Mouse (Mus musculus) MEL (cell line): ENCODE measurements around the gene Nup62. TPM values are rescaled to one million over a fixed set of nuclear protein-coding genes. Genes with fewer than 3 reads are reported as not detected.

Experiments used
- DNase-seq: peaks from one replicate; pipeline ENCODE4 v3.0.0; 2011; ENCODE audit warnings: low read depth, low spot score
- H3K27ac ChIP-seq: 2 replicates; pipeline ENCODE4 v1.5.1; 2012; ENCODE audit warnings: low read depth, mild to moderate bottlenecking, control low read depth, low read length, moderate library complexity; ENCODE audit not compliant: control insufficient read depth
- H3K27me3 ChIP-seq, 2 experiments: fragments of 150-350 bp in 1 of 2; sonication (generic) in 1 of 2; 2 replicates each; pipeline ENCODE4 v1.6.1; 2012; ENCODE audit warnings: low read length in 2 of 2, mild to moderate bottlenecking in 2 of 2, improper control_type of control experiment in 1 of 2, moderate library complexity in 1 of 2; ENCODE audit not compliant: insufficient read depth in 2 of 2, control insufficient read depth in 1 of 2
- H3K36me3 ChIP-seq, 2 experiments: 2 replicates each; pipeline ENCODE4 v1.6.1; 2012 to 2014; ENCODE audit warnings: low read length in 2 of 2, improper control_type of control experiment in 1 of 2, inconsistent platforms in 1 of 2, mild to moderate bottlenecking in 1 of 2; ENCODE audit not compliant: insufficient read depth in 2 of 2, control insufficient read depth in 1 of 2
- H3K4me1 ChIP-seq, 2 experiments: fragments of 150-350 bp in 1 of 2; sonication (generic) in 1 of 2; 2 replicates each; pipeline ENCODE4 v1.6.1; 2012; ENCODE audit warnings: low read length in 2 of 2, improper control_type of control experiment in 1 of 2, mild to moderate bottlenecking in 1 of 2; ENCODE audit not compliant: insufficient read depth in 2 of 2, control insufficient read depth in 1 of 2
- H3K4me3 ChIP-seq, 2 experiments: fragments of 150-350 bp in 1 of 2; sonication (generic) in 1 of 2; 2 replicates each; pipeline ENCODE4 v1.5.1; 2012; ENCODE audit warnings: low read depth in 2 of 2, low read length in 2 of 2, mild to moderate bottlenecking in 2 of 2, moderate library complexity in 2 of 2, control low read depth in 1 of 2, improper control_type of control experiment in 1 of 2; ENCODE audit not compliant: control insufficient read depth in 1 of 2, insufficient read depth in 1 of 2
- H3K79me2 ChIP-seq: 2 replicates; pipeline ENCODE4 v1.6.1; 2012; ENCODE audit warnings: mild to moderate bottlenecking, low read length, moderate library complexity; ENCODE audit not compliant: control insufficient read depth, poor library complexity, insufficient read depth
- H3K9ac ChIP-seq: 2 replicates; pipeline ENCODE4 v1.6.1; 2012; ENCODE audit warnings: low read depth, mild to moderate bottlenecking, control low read depth, low read length, moderate library complexity; ENCODE audit not compliant: control insufficient read depth, poor library complexity, severe bottlenecking
- H3K9me3 ChIP-seq: fragments of 150-350 bp; sonication (generic); replicated peaks from 2 replicates; pipeline ENCODE4 v1.6.1; 2012; ENCODE audit warnings: mild to moderate bottlenecking, low read length, improper control_type of control experiment, moderate library complexity; ENCODE audit not compliant: insufficient read depth
- CHD2 ChIP-seq: IDR thresholded peaks from 2 replicates; pipeline ENCODE4 v1.6.1; 2011; ENCODE audit warnings: low read length, improper control_type of control experiment
- CTCF ChIP-seq, 3 experiments: IDR thresholded peaks in 2 of 3; conservative IDR thresholded peaks in 1 of 3; 2 replicates each; pipeline ENCODE4 v1.5.1; 2011 to 2012; ENCODE audit warnings: low read length in 3 of 3, low read depth in 2 of 3, mild to moderate bottlenecking in 2 of 3, improper control_type of control experiment in 1 of 3, inconsistent platforms in 1 of 3, mixed read lengths in 1 of 3, moderate library complexity in 1 of 3; ENCODE audit not compliant: control insufficient read depth in 1 of 3, insufficient read depth in 1 of 3, poor library complexity in 1 of 3, severe bottlenecking in 1 of 3
- ELF1 ChIP-seq: IDR thresholded peaks from 2 replicates; pipeline ENCODE4 v1.6.1; 2014; ENCODE audit warnings: low read depth, mild to moderate bottlenecking, inconsistent platforms, low read length, improper control_type of control experiment, moderate library complexity
- EP300 ChIP-seq, 2 experiments: IDR thresholded peaks; 2 replicates each; pipeline ENCODE4 v1.6.1; 2011; ENCODE audit warnings: improper control_type of control experiment in 2 of 2, low read length in 2 of 2, low read depth in 1 of 2, mild to moderate bottlenecking in 1 of 2
- ETS1 ChIP-seq: IDR thresholded peaks from 2 replicates; pipeline ENCODE4 v1.6.1; 2012; ENCODE audit warnings: low read depth, mild to moderate bottlenecking, inconsistent platforms, low read length, improper control_type of control experiment, moderate library complexity
- GATA1 ChIP-seq: IDR thresholded peaks from 2 replicates; pipeline ENCODE4 v1.6.1; 2011; ENCODE audit warnings: low read depth, low read length, improper control_type of control experiment
- HCFC1 ChIP-seq: IDR thresholded peaks from 2 replicates; pipeline ENCODE4 v1.6.1; 2012; ENCODE audit warnings: low read depth, mild to moderate bottlenecking, inconsistent platforms, low read length, improper control_type of control experiment, moderate library complexity
- JUND ChIP-seq: IDR thresholded peaks from 2 replicates; pipeline ENCODE4 v1.6.1; 2011; ENCODE audit warnings: low read depth, mild to moderate bottlenecking, improper control_type of control experiment, low read length
- MYC ChIP-seq: IDR thresholded peaks from 2 replicates; pipeline ENCODE4 v1.6.1; 2011; ENCODE audit warnings: low read depth, mild to moderate bottlenecking, low read length, improper control_type of control experiment, moderate library complexity
- NELFE ChIP-seq: IDR thresholded peaks from 2 replicates; pipeline ENCODE4 v1.6.1; 2011; ENCODE audit warnings: low read depth, low read length, improper control_type of control experiment
- POLR2A ChIP-seq, 2 experiments: IDR thresholded peaks; 2 replicates each; pipeline ENCODE4 v1.6.1; 2011 to 2012; ENCODE audit warnings: low read length in 2 of 2, mild to moderate bottlenecking in 2 of 2, control low read depth in 1 of 2, improper control_type of control experiment in 1 of 2, low read depth in 1 of 2, moderate library complexity in 1 of 2; ENCODE audit not compliant: control insufficient read depth in 1 of 2, insufficient read depth in 1 of 2, poor library complexity in 1 of 2
- POLR2AphosphoS5 ChIP-seq: IDR thresholded peaks from 2 replicates; pipeline ENCODE4 v1.6.1; 2012; ENCODE audit warnings: low read depth, borderline replicate concordance, mild to moderate bottlenecking, inconsistent platforms, low read length, moderate library complexity, mixed read lengths
- RAD21 ChIP-seq: IDR thresholded peaks from 2 replicates; pipeline ENCODE4 v1.6.1; 2011; ENCODE audit warnings: mild to moderate bottlenecking, low read depth, low read length, improper control_type of control experiment
- RCOR1 ChIP-seq: IDR thresholded peaks from 2 replicates; pipeline ENCODE4 v1.6.1; 2012; ENCODE audit warnings: low read depth, mild to moderate bottlenecking, inconsistent platforms, low read length, improper control_type of control experiment
- TAL1 ChIP-seq: IDR thresholded peaks from 2 replicates; pipeline ENCODE4 v1.6.1; 2012; ENCODE audit warnings: mild to moderate bottlenecking, inconsistent platforms, low read length, moderate library complexity, mixed read lengths
- TBP ChIP-seq: IDR thresholded peaks from 2 replicates; pipeline ENCODE4 v1.8.0; 2011; ENCODE audit warnings: low read depth, low read length, improper control_type of control experiment
- TCF12 ChIP-seq: IDR thresholded peaks from 2 replicates; pipeline ENCODE4 v1.6.1; 2014; ENCODE audit warnings: low read depth, mild to moderate bottlenecking, inconsistent platforms, low read length, improper control_type of control experiment, moderate library complexity
- ZC3H11A ChIP-seq: IDR thresholded peaks from 2 replicates; pipeline ENCODE4 v1.6.1; 2012; ENCODE audit warnings: low read depth, mild to moderate bottlenecking, inconsistent platforms, low read length, improper control_type of control experiment
- ZKSCAN1 ChIP-seq: IDR thresholded peaks from 2 replicates; pipeline ENCODE4 v1.6.1; 2012; ENCODE audit warnings: low read depth, mild to moderate bottlenecking, inconsistent platforms, low read length, improper control_type of control experiment, moderate library complexity
- polyA plus RNA-seq, 2 experiments: library from polyadenylated mRNA; stranded (reverse) in 1 of 2; unstranded in 1 of 2; fragments of >175 nt in 1 of 2; fragments of >200 nt in 1 of 2; gene quantifications; 2 replicates each; pipeline versions ENCODE4 v1.2.1 to v1.2.4; 2012; ENCODE audit warnings: low replicate concordance in 2 of 2, low read depth in 1 of 2; ENCODE audit not compliant: insufficient read length in 2 of 2, insufficient read depth in 1 of 2, missing spikeins in 1 of 2
- total RNA-seq: library from RNA; depleted of rRNA; stranded (reverse); fragments of 300-350 nt; gene quantifications from 2 replicates; pipeline ENCODE4 v1.2.3, GENCODE M21; 2012

Gene Nup62
- total and polyA plus RNA-seq, 3 experiments = 136 to 235 TPM; not detected in 1

- Histone ChIP-seq H3K9me3 (no peaks in the 10 kb centered on the region), H3K27me3 (no peaks in the 10 kb centered on the region), H3K36me3 (peaks cover 0 to 4% of the 10 kb centered on the region in 2 experiments; a peak in 1 of 4 replicates), H3K4me1 (peaks cover 0 to 2% of the 10 kb centered on the region in 2 experiments; a peak in 1 of 4 replicates), H3K4me3 (no peak overlapping the region), H3K79me2 (no peaks in the 10 kb centered on the region), H3K9ac (no peak overlapping the region), H3K27ac (no peak overlapping the region)
- peak; percentile 51 for DNase-seq
- TF ChIP-seq ELF1 (no peak), POLR2AphosphoS5 (no peak), TCF12 (peak; percentile 77), GATA1 (peak; percentile 44; the same call in 1 of the 2 replicates), TAL1 (peak; percentile 72), EP300 (IDR thresholded peaks at IDR 0.05; ENCODE audit: low read depth in 1 of 2, low read length in 2 of 2) (peak; percentile 29 to 68; a peak in 3 of 4 replicates), CHD2 (no peak), ZKSCAN1 (no peak)
These were observed 43.2 kb upstream of the Nup62 start for GRCm38 (mm10) chr7:44772591-44773204.

GRCm38 (mm10) chr7:44776849-44777498 lies 38.9 kb upstream of the Nup62 start:
- Histone ChIP-seq H3K4me3 (no peak overlapping the region), H3K27me3 (no peaks in the 10 kb centered on the region), H3K79me2 (no peaks in the 10 kb centered on the region), H3K9ac (no peak overlapping the region), H3K4me1 (peaks cover 0 to 2% of the 10 kb centered on the region in 2 experiments; a peak in 1 of 4 replicates), H3K36me3 (peaks cover 0 to 4% of the 10 kb centered on the region in 2 experiments; a peak in 1 of 4 replicates), H3K27ac (no peak overlapping the region), H3K9me3 (no peaks in the 10 kb centered on the region)
- no peak for DNase-seq
- no peak for TF ChIP-seq CTCF (IDR thresholded peaks at IDR 0.05 in 2 of 3, conservative IDR thresholded peaks at IDR 0.05 in 1 of 3; ENCODE audit: control insufficient read depth in 1 of 3, insufficient read depth in 1 of 3, low read depth in 2 of 3, low read length in 3 of 3, poor library complexity in 1 of 3, severe bottlenecking in 1 of 3)
- no peak for TF ChIP-seq ZC3H11A
- no peak for TF ChIP-seq JUND
- no peak for TF ChIP-seq RCOR1
- no peak for TF ChIP-seq ETS1
- no peak for TF ChIP-seq POLR2A (IDR thresholded peaks at IDR 0.05; ENCODE audit: control insufficient read depth in 1 of 2, insufficient read depth in 1 of 2, low read depth in 1 of 2, low read length in 2 of 2, poor library complexity in 1 of 2)
- TF ChIP-seq HCFC1 = no peak
- no peak for TF ChIP-seq TBP
- TF ChIP-seq MYC = no peak
- TF ChIP-seq ZKSCAN1 = no peak
- no peak for TF ChIP-seq NELFE
- TF ChIP-seq RAD21 = no peak
